Mouse (Mus musculus) forebrain, postnatal 0 days (tissue): ENCODE measurements around the gene Camta2. TPM values are rescaled to one million over a fixed set of nuclear protein-coding genes. Genes with fewer than 3 reads are reported as not detected.

Experiments
- ATAC-seq: fragments of 200-750 bp; cut with Nextera tagmentation; 2 replicates; pipeline ENCODE4 v1.8.0; 2017; ENCODE audit warnings: mild to moderate bottlenecking, moderate library complexity
- DNase-seq: peaks from one replicate; pipeline ENCODE4 v3.0.0-alpha.2; 2015
- H3K27ac ChIP-seq: fragments of 300-500 bp; sonication (generic); 2 replicates; pipeline ENCODE4 v1.5.1; 2014; ENCODE audit warnings: low read depth, mild to moderate bottlenecking, antibody characterized with exemption, low read length, moderate library complexity, mixed read lengths
- H3K27me3 ChIP-seq: fragments of 300-500 bp; sonication (generic); 2 replicates; pipeline ENCODE4 v1.6.1; 2014; ENCODE audit warnings: mild to moderate bottlenecking, low read length, mixed read lengths; ENCODE audit not compliant: insufficient read depth
- H3K36me3 ChIP-seq: fragments of 300-500 bp; sonication (generic); 2 replicates; pipeline ENCODE4 v1.6.1; 2014; ENCODE audit warnings: mild to moderate bottlenecking, moderate library complexity; ENCODE audit not compliant: insufficient read depth
- H3K4me1 ChIP-seq: fragments of 300-500 bp; sonication (generic); 2 replicates; pipeline ENCODE4 v1.6.1; 2014; ENCODE audit warnings: antibody characterized with exemption; ENCODE audit not compliant: insufficient read depth
- H3K4me2 ChIP-seq: fragments of 300-500 bp; sonication (generic); 2 replicates; pipeline ENCODE4 v1.6.1; 2014; ENCODE audit warnings: low read depth, mild to moderate bottlenecking, moderate library complexity
- H3K4me3 ChIP-seq: fragments of 300-500 bp; sonication (generic); 2 replicates; pipeline ENCODE4 v1.5.1; 2014; ENCODE audit warnings: low read depth, low read length, mixed read lengths
- H3K9ac ChIP-seq: fragments of 300-500 bp; sonication (generic); 2 replicates; pipeline ENCODE4 v1.6.1; 2014; ENCODE audit warnings: mild to moderate bottlenecking
- H3K9me3 ChIP-seq: fragments of 300-500 bp; sonication (generic); 2 replicates; pipeline ENCODE4 v1.6.1; 2016; ENCODE audit warnings: low read length
- CTCF ChIP-seq: sonication (generic); IDR thresholded peaks from 2 replicates; pipeline ENCODE4 v1.5.1; 2016; ENCODE audit warnings: antibody characterized with exemption, control low read depth, low read depth
- WGBS: fragments of 180-500 bp; shearing (Covaris S2); extraction: QIAGEN DNeasy Blood & Tissue Kit; methylation state at CpG from one replicate; pipeline ENCODE4 v1.1.7; 2014; 5-methylcytosine and 5-hydroxymethylcytosine counted together
- polyA plus RNA-seq: library from polyadenylated mRNA; unstranded; fragments of >200 nt; fragmentation: Nextera tagmentation; extraction: Ambion mirVana; gene quantifications from 2 replicates; pipeline ENCODE4 v1.2.1, GENCODE M21; 2015
- total RNA-seq: library from RNA; depleted of rRNA; stranded (reverse); fragments of >200 nt; gene quantifications from 2 replicates; pipeline ENCODE4 v1.2.3, GENCODE M21; 2014

Camta2 gene
- total and polyA plus RNA-seq, 2 experiments from 2014 or later, result 17.3 to 17.7 TPM

DNA sequence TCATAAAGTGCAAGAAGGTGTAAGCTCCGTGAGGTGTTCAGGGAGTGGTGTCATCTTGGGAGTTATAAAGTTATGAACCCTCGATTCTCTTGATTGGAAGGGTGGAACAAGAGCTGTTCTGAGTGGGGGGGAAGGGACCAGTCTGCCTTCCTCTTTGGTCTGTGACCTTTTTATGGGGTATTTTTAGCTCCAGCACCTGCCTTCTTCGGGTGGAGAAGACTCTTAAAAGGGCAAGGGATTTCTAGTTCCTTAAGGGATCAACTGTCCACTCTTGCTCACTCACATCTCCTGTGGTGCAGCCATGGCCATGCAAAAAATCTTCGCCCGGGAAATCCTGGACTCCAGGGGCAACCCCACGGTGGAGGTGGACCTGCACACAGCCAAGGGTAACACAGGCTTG, 30.3 kb downstream of the Camta2 start:
- peaks cover 6% of the 10 kb centered on the region for H3K36me3 ChIP-seq
- no peaks in the 10 kb centered on the region for H3K9me3 ChIP-seq
- no peak overlapping the region for H3K4me3 ChIP-seq
- no peak for TF ChIP-seq CTCF
- H3K27ac ChIP-seq, result no peak overlapping the region
- no peak overlapping the region for H3K4me2 ChIP-seq
- H3K4me1 ChIP-seq, result no peaks in the 10 kb centered on the region
- no peak for ATAC-seq
- no peak overlapping the region for H3K9ac ChIP-seq
- WGBS, result 67% methylated on average over 6 of the region's 6 CpGs
- H3K27me3 ChIP-seq, result no peaks in the 10 kb centered on the region
- DNase-seq, result no peak

GRCm38 (mm10) chr11:70656964-70657363, 30.9 kb downstream of the Camta2 start, which contains the start of gene Eno3:
Gene Eno3, plus strand, starts transcription at chr11:70657202.
- no peak for ATAC-seq
- H3K4me2 ChIP-seq, result peak within 1 kb of the TSS; percentile 87
- H3K9ac ChIP-seq, result peak within 1 kb of the TSS; percentile 32
- peak within 1 kb of the TSS; percentile 98 for H3K4me3 ChIP-seq
- H3K9me3 ChIP-seq, result no peaks in the 10 kb centered on the region
- WGBS, result 13% methylated on average over 3 of the region's 3 CpGs
- no peaks in the 10 kb centered on the region for H3K4me1 ChIP-seq
- no peak for TF ChIP-seq CTCF
- H3K27ac ChIP-seq, result no peak within 1 kb of the TSS
- peaks cover 2% of the 10 kb centered on the region; the same call in 1 of the 2 replicates for H3K36me3 ChIP-seq
- no peaks in the 10 kb centered on the region for H3K27me3 ChIP-seq
- DNase-seq, result no peak

DNA sequence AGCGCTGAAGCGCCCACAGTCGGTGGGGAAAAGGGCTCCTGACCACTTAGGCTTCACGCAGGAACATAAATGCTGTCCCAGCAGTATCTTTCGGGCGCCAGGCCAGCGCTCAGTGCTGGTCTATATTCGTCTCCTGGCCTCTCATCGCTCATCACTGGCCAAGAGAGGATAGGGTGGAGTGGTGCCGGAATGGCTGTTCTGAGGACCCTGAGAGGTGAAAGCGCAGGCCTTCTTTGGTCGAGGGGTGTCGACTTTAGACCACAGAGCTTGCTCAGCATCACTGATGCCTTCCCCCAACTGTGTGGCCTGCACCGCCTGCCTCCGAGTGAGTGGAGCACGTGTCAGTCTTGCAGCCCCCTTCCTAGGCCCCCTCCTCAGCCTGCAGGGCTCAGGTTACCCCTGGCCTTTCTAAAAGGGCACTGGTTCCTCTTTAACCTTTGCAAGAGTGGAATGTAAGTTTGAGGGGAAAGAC, 31.4 kb downstream of the Camta2 start:
- Histone ChIP-seq H3K27ac (no peak overlapping the region), H3K4me3 (peak overlapping the region; percentile 98), H3K4me2 (peak overlapping the region; percentile 87), H3K9me3 (no peaks in the 10 kb centered on the region), H3K27me3 (no peaks in the 10 kb centered on the region), H3K9ac (0 out of 2 replicates have a peak overlapping the region, but pooled peaks have one; percentile 32), H3K36me3 (peaks cover 4% of the 10 kb centered on the region; the same call in 1 of the 2 replicates), H3K4me1 (no peaks in the 10 kb centered on the region)
- DNase-seq (no peak), ATAC-seq (no peak)
- no peak for TF ChIP-seq CTCF
- 15% methylated on average over 16 of the region's 16 CpGs for WGBS

DNA sequence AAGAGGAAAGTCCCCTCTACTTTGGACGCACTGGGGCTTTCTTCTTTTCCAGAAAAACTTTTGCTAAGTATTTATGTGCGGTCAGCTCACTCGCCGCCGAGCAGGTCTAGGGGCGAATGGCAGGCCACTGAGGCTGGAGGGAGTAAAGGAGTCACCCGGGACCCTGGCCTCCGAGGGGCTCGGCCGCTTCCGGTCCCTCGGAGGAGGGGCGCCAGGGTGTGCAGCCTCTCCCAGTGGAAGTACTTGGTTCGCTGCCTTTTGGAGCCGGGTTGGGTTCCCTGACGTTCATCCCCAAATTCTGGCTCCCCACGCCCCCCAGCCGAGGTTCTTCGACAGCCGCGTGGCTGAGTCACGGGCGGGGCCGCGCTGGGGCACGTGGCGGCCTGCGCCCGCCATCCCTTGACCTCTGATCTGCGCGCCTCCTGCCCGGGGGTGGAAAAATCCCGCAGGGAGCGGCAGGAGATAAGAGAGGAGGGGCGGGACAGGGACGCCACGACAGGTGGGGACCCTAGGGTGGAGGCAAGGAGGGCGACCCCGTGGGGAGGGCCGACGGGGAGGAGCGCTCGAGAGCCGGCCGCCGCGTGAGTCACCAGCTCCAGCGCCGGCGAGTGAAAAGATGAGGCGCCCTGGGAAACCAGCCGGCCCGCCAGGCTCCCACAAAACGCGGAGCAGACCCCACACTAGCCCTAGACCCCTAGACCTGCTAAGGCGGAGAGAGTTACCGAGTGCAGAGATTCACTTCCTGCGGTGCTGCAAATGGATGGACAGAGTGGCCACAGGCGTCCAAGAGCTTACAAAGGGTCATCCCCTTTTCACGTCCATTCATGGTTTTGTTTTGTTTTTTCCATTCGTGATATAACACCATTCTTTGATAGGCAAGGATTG, 32.1 kb downstream of the Camta2 start:
- WGBS, result 2% methylated on average over 61 of the region's 61 CpGs
- no peaks in the 10 kb centered on the region for H3K9me3 ChIP-seq
- peaks cover 11% of the 10 kb centered on the region for H3K36me3 ChIP-seq
- peak overlapping the region; percentile 98 for H3K4me3 ChIP-seq
- peak overlapping the region; percentile 97 for H3K9ac ChIP-seq
- H3K4me2 ChIP-seq, result peak overlapping the region; percentile 87
- no peaks in the 10 kb centered on the region for H3K27me3 ChIP-seq
- DNase-seq, result no peak
- no peaks in the 10 kb centered on the region for H3K4me1 ChIP-seq
- ATAC-seq, result no peak
- TF ChIP-seq CTCF, result no peak
- H3K27ac ChIP-seq, result 0 out of 2 replicates have a peak overlapping the region, but pooled peaks have one; percentile 97

GRCm38 (mm10) chr11:70654923-70655570, 32.9 kb downstream of the Camta2 start:
- Histone ChIP-seq H3K27me3 (no peaks in the 10 kb centered on the region), H3K9me3 (no peaks in the 10 kb centered on the region), H3K36me3 (peaks cover 17% of the 10 kb centered on the region), H3K27ac (peak overlapping the region; percentile 97), H3K4me2 (peak overlapping the region; percentile 87), H3K4me3 (peak overlapping the region; percentile 98), H3K4me1 (no peaks in the 10 kb centered on the region), H3K9ac (peak overlapping the region; percentile 97)
- DNase-seq (peak; percentile 88), ATAC-seq (peak; percentile 69)
- TF ChIP-seq CTCF, result no peak
- WGBS, result under 1% methylated on average over 46 of the region's 48 CpGs

DNA sequence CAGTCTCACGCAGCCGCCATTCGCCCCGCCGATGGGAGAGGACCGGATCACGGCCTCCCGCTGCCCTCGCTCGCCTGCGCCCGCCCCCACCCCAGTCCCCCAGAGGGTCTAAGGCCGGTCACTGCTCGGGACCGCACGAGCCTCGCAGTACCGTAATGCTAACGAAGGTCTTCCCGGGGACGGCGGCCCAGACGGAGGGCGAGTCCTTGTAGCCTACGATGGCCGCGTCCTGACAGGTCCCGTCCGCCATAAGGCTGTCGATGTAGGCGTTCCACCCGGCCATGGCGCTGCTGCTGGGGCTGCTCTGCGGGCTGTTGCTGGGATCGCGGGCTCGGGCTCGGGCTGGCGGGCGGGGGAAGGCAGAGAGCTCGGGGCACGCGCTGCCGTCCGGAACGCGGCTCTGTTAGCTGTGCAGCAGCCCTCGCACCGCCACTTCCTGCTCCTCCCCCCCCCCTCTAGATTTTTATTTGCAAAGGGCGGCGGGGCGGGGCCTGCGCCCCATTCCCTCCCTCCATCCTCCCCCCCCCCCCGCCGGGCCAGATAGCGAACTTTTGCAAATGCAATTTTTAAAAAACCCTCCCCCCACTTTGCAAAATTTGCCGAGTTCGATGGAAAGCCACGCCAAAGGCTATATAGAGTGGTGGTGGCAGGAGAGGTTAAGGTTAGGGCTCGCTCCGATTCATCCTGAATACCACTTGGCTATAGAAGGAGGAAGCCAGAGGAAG, 33.5 kb downstream of the Camta2 start, which contains the start of gene Pfn1:
TSS of gene Pfn1 (minus strand) at position 447 of the 725 bp plus-strand sequence.
- Histone ChIP-seq H3K9ac (peak within 1 kb of the TSS; percentile 97), H3K36me3 (peaks cover 24% of the 10 kb centered on the region), H3K4me3 (peak within 1 kb of the TSS; percentile 98), H3K4me2 (peak within 1 kb of the TSS; percentile 87), H3K27ac (peak within 1 kb of the TSS; percentile 97), H3K9me3 (no peaks in the 10 kb centered on the region), H3K27me3 (no peaks in the 10 kb centered on the region), H3K4me1 (no peaks in the 10 kb centered on the region)
- TF ChIP-seq CTCF, result no peak
- 2% methylated on average over 56 of the region's 61 CpGs for WGBS
- DNase-seq (peak; percentile 82), ATAC-seq (peak; percentile 79)
